Mouse (Mus musculus) forebrain, embryonic 11.5 days (tissue): ENCODE data around the gene Pkib. TPM values are rescaled to one million over a fixed set of nuclear protein-coding genes. Genes with fewer than 3 reads are reported as not detected.
A peak's percentile ranks its signal among the peaks of the same experiment; 100 is the strongest.

Experiments
- ATAC-seq: fragments of 200-750 bp; cut with Nextera tagmentation; replicated peaks from 2 replicates; pipeline ENCODE4 v1.8.0; 2017; ENCODE audit warnings: moderate TSS enrichment; ENCODE audit not compliant: low FRiP score
- DNase-seq: peaks from one replicate; pipeline ENCODE4 v3.0.0-alpha.2; 2017; ENCODE audit warnings: low spot score
- H3K27ac ChIP-seq: fragments of 300-500 bp; sonication (generic); 2 replicates; pipeline ENCODE4 v1.5.1; 2014; ENCODE audit warnings: low read depth, low read length
- H3K27me3 ChIP-seq: fragments of 300-500 bp; sonication (generic); 2 replicates; pipeline ENCODE4 v1.6.1; 2014; ENCODE audit warnings: mild to moderate bottlenecking, low read length, mixed read lengths; ENCODE audit not compliant: control insufficient read depth, insufficient read depth
- H3K36me3 ChIP-seq: fragments of 300-500 bp; sonication (generic); 2 replicates; pipeline ENCODE4 v1.6.1; 2014; ENCODE audit warnings: mild to moderate bottlenecking, low read length, moderate library complexity, mixed read lengths; ENCODE audit not compliant: control insufficient read depth, insufficient read depth
- H3K4me1 ChIP-seq: fragments of 300-500 bp; sonication (generic); replicated peaks from 2 replicates; pipeline ENCODE4 v1.6.1; 2014; ENCODE audit warnings: low read length, mixed read lengths; ENCODE audit not compliant: control insufficient read depth, insufficient read depth
- H3K4me2 ChIP-seq: fragments of 300-500 bp; sonication (generic); 2 replicates; pipeline ENCODE4 v1.6.1; 2014; ENCODE audit warnings: low read depth, mild to moderate bottlenecking, low read length, moderate library complexity, mixed read lengths; ENCODE audit not compliant: severe bottlenecking
- H3K4me3 ChIP-seq: fragments of 300-500 bp; sonication (generic); 2 replicates; pipeline ENCODE4 v1.5.1; 2014; ENCODE audit warnings: low read depth, low read length
- H3K9ac ChIP-seq: fragments of 300-500 bp; sonication (generic); 2 replicates; pipeline ENCODE4 v1.6.1; 2014; ENCODE audit warnings: low read length
- H3K9me3 ChIP-seq: fragments of 300-500 bp; sonication (generic); 2 replicates; pipeline ENCODE4 v1.6.1; 2016; ENCODE audit warnings: low read length, mixed read lengths; ENCODE audit not compliant: control insufficient read depth
- WGBS: fragments of 180-500 bp; shearing (Covaris S2); extraction: QIAGEN DNeasy Blood & Tissue Kit; methylation state at CpG from one replicate; pipeline ENCODE4 v1.1.7; 2014; 5-methylcytosine and 5-hydroxymethylcytosine counted together
- polyA plus RNA-seq: library from polyadenylated mRNA; unstranded; fragments of >200 nt; fragmentation: Nextera tagmentation; extraction: Ambion mirVana; gene quantifications from 2 replicates; pipeline ENCODE4 v1.2.1, GENCODE M21; 2014

Pkib gene
- polyA plus RNA-seq, 1 experiment from 2014 or later = 2.2 TPM

DNA sequence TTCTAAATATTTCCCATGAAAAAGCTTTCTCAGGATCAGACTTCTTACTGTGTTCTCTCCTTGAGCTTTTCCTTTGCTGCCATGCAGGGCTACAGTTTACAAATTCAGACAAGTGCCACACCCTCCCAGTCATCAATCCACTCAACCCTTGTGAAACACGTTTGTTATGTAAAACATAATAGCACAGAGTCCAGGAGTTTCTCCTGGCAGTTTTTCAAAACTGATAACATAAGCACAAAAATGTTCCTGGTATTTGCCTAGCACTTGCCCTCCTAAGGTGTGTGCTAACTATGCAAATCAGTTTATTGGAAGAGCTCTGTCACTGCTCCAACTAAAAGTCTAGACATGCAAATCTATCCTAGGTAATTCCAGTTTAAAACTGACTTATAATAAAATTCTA is 131.3 kb downstream of the Pkib start:
- Histone ChIP-seq H3K27ac (no peak overlapping the region), H3K4me3 (no peak overlapping the region), H3K9me3 (no peaks in the 10 kb centered on the region), H3K4me2 (no peak overlapping the region), H3K4me1 (no peaks in the 10 kb centered on the region), H3K27me3 (no peaks in the 10 kb centered on the region), H3K9ac (no peak overlapping the region), H3K36me3 (no peaks in the 10 kb centered on the region)
- DNase-seq (no peak), ATAC-seq (no peak)
- 69% methylated on average over 1 of the region's 1 CpGs for WGBS

DNA sequence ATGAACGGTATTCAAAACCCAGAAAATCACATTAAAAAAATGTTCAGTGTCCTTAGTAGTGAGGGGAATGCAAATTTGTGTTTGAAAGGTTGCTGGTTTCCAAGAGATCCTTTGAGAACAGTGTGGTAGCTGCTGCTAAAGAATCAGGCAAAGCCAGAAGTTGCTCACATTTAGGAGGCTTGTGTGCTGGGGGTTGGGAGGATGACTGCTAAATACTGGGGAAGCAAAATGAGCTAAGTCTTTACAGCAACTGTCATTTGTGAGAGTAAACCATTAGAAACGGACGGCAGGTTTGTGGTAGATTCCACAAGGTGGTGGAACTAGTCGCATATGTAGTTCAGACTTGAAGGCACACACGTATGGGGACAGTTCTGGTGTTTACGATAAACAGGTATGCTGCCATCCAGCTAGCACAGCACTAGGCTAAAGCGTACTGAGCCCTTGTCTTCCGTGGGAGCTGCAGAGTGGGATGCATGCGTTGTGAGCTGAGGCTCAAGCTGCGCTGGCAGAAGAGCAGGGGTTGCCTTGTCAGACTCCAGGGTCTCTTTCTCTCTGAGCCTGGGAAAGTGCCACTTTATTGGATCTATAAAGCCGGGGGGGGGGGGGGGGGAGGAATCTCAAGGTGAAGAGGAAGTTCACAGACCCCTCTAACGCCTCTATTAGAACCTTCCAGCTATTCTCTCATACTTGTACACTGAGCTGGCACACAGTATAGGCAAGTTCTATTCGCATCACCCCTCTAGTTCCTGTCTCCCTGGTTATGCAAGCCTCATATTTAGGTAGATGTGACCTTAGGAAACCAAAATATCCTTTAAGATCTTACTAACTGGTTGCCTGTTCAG is 151.7 kb downstream of the Pkib start:
- ATAC-seq = peak; percentile 61
- Histone ChIP-seq H3K36me3 (no peaks in the 10 kb centered on the region), H3K4me3 (no peak overlapping the region), H3K27ac (peak overlapping the region; percentile 91), H3K9ac (peak overlapping the region; percentile 42), H3K9me3 (no peaks in the 10 kb centered on the region), H3K4me1 (peaks cover 5% of the 10 kb centered on the region), H3K27me3 (no peaks in the 10 kb centered on the region), H3K4me2 (peak overlapping the region; percentile 63)
- 22% methylated on average over 13 of the region's 13 CpGs for WGBS
- peak; percentile 53 for DNase-seq

DNA sequence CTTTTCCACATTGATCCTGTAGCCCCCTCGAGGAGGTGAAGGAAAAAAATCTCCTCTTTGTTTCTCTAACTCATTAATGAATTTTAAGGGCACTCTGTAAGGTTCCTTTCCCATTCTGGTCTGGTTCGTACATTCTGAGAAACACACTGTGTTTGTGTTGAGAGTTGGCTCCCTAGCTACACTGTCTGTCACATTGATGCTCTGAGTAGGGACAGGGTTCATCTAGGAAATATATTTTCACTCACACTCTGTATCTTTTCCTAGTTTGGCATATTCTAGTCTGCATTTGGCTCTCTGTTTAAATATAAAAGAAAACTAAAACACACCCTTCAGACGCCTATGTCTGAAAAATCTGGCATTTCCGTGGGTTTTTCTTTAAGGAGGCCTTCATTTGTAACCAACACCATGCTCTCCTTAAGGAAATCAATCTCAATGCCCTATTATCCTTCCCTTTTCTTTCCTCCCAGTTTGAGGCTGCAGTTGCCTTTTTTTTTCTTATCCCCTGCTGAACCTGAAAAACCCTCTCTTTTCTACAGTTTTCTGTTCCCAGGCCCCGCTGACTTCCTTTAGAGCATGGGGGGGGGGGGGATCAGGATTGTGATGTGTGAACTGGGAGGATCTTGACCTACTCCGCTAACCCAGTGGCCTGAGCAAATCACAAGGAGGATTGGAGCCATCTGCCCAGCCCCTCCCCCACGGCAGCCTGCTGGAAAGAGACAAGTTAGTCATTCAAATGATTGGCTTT is 152.5 kb downstream of the Pkib start:
- ATAC-seq = peak; percentile 92
- H3K4me1 ChIP-seq = peaks cover 5% of the 10 kb centered on the region

DNA sequence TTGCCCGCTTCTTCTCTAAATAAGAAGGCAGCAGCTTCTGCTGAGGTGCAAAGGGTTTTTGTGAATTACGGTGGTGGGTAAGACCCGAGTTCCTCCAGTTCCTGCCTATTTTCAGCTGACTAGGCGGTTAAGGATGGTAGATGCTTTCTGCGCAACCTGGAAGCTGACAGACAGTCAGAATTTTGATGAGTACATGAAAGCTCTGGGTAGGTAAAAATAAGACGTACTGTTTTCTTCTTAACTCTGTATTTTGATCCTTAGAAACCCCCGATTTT is 153.0 kb downstream of the Pkib start, which contains the start of gene Fabp7:
Gene Fabp7 (plus strand): TSS at position 6 of the 275 bp plus-strand sequence.
- peak within 1 kb of the TSS; percentile 63 for H3K4me2 ChIP-seq
- no peak for DNase-seq
- WGBS = 5% methylated on average over 7 of the region's 7 CpGs
- ATAC-seq = no peak
- H3K9ac ChIP-seq = peak within 1 kb of the TSS; percentile 68
- H3K36me3 ChIP-seq = no peaks in the 10 kb centered on the region
- no peaks in the 10 kb centered on the region for H3K9me3 ChIP-seq
- peaks cover 5% of the 10 kb centered on the region for H3K4me1 ChIP-seq
- peak within 1 kb of the TSS; percentile 91 for H3K27ac ChIP-seq
- peak within 1 kb of the TSS; percentile 45 for H3K4me3 ChIP-seq
- no peaks in the 10 kb centered on the region for H3K27me3 ChIP-seq

More for the DNA sequence above, 152.5 kb downstream of the Pkib start:
- Histone ChIP-seq H3K9me3 (no peaks in the 10 kb centered on the region), H3K9ac (peak overlapping the region; percentile 68), H3K4me3 (peak overlapping the region; percentile 45), H3K4me2 (peak overlapping the region; percentile 63), H3K27me3 (no peaks in the 10 kb centered on the region), H3K27ac (peak overlapping the region; percentile 91), H3K36me3 (no peaks in the 10 kb centered on the region)
- WGBS = under 1% methylated on average over 7 of the region's 7 CpGs
- DNase-seq = peak; percentile 91

DNA sequence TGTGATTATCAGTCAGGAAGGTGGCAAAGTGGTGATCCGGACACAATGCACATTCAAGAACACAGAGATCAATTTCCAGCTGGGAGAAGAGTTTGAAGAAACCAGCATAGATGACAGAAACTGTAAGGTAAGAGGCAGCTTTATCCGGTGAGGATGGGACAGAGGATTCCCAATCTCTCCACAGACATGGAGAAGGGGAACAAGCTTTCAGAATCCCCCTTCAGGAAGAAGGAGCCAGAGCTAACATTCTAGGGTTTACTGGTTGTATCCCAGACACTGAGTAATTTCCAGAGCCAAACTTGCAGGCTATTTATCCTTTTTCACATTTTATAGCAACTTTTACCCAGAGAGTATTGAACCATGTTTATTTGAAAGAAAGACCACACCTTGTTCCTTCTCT is 153.8 kb downstream of the Pkib start:
- Histone ChIP-seq H3K4me2 (peak overlapping the region; percentile 63), H3K9me3 (no peaks in the 10 kb centered on the region), H3K9ac (peak overlapping the region; percentile 68), H3K27me3 (no peaks in the 10 kb centered on the region), H3K27ac (peak overlapping the region; percentile 91), H3K4me3 (peak overlapping the region; percentile 45), H3K36me3 (no peaks in the 10 kb centered on the region), H3K4me1 (peaks cover 5% of the 10 kb centered on the region)
- ATAC-seq (no peak), DNase-seq (no peak)
- WGBS = 25% methylated on average over 2 of the region's 2 CpGs

Other genes with a start within 250 kb of the Pkib start
- gene Hsf2, start 145.6 kb upstream of the Pkib start, polyA plus RNA-seq = 59.8 and 65.3 TPM in 2 replicates
- 172 and 182 TPM in 2 replicates for gene Serinc1, start 99.5 kb upstream of the Pkib start, polyA plus RNA-seq
- gene Fabp7, start 152.9 kb downstream of the Pkib start, polyA plus RNA-seq = 595 and 640 TPM in 2 replicates
- gene Smpdl3a, start 162.4 kb downstream of the Pkib start, polyA plus RNA-seq = 9.2 and 9.4 TPM in 2 replicates